Mouse (Mus musculus): Measurements from ENCODE around the gene Ipo11. TPM values are rescaled to one million over a fixed set of nuclear protein-coding genes. Genes with fewer than 3 reads are reported as not detected.

The Ipo11 gene
- total and polyA plus RNA-seq, 3 experiments, result 41.2 to 91.5 (median 52.4) TPM

- no peaks in the 10 kb centered on the region for H3K27me3 ChIP-seq (replicated peaks)
- dilution Hi-C loops (cut with MboI; ENCODE audit: extremely low pct_ligation_motif_present, extremely low pct_unique_long_range_greater_than_20kb, low sequenced_read_pairs) (no loop called here), in situ Hi-C loops (cut with MboI; ENCODE audit: low pct_ligation_motif_present, low pct_unique_long_range_greater_than_20kb, low sequenced_read_pairs) (no loop called here)
- H3K9me3 ChIP-seq (replicated peaks; ENCODE audit: low read length), result no peaks in the 10 kb centered on the region
- no peak overlapping the region for H3K9ac ChIP-seq (ENCODE audit: insufficient read depth, low read depth)
- no peaks in the 10 kb centered on the region for H3K79me2 ChIP-seq (replicated peaks; ENCODE audit: control insufficient read depth, extremely low read depth, insufficient read depth, poor library complexity, severe bottlenecking)
- H3K4me3 ChIP-seq (replicated peaks in 1 of 3; ENCODE audit: low read depth in 2 of 3, low read length in 2 of 3, poor library complexity in 1 of 3), result no peak overlapping the region
- no peak overlapping the region for H3K27ac ChIP-seq (ENCODE audit: insufficient read depth, low read depth)
- no peak overlapping the region for H3K4me2 ChIP-seq (ENCODE audit: insufficient read depth, low read depth, poor library complexity, severe bottlenecking)
- peaks cover 0 to 42% of the 10 kb centered on the region in 2 experiments for H3K36me3 ChIP-seq (replicated peaks in 1 of 2; ENCODE audit: control insufficient read depth in 1 of 2, insufficient read depth in 1 of 2, low read length in 1 of 2)
- no peak for TF ChIP-seq ZC3H11A (IDR thresholded peaks at IDR 0.05; ENCODE audit: low read depth, low read length)
- no peak for TF ChIP-seq MAZ (IDR thresholded peaks at IDR 0.05; ENCODE audit: low read depth, low read length)
- TF ChIP-seq CHD2 (IDR thresholded peaks at IDR 0.05; ENCODE audit: low read length), result no peak
- no peak for DNase-seq (ENCODE audit: extremely low read depth)
- H3K4me1 ChIP-seq (ENCODE audit: control insufficient read depth in 1 of 2, insufficient read depth in 2 of 2), result peaks cover 0 to 3% of the 10 kb centered on the region in 2 experiments; a peak in 1 of 4 replicates
Observed at GRCm38 (mm10) chr13:106838778-106839177, 98.0 kb downstream of the Ipo11 start.

GRCm38 (mm10) chr13:106836527-106836879 is 100.3 kb downstream of the Ipo11 start:
- no peak overlapping the region for H3K27ac ChIP-seq (ENCODE audit: insufficient read depth, low read depth)
- in situ Hi-C loops (cut with MboI; ENCODE audit: low pct_ligation_motif_present, low pct_unique_long_range_greater_than_20kb, low sequenced_read_pairs) (no loop called here), dilution Hi-C loops (cut with MboI; ENCODE audit: extremely low pct_ligation_motif_present, extremely low pct_unique_long_range_greater_than_20kb, low sequenced_read_pairs) (no loop called here)
- no peak for TF ChIP-seq RAD21 (IDR thresholded peaks at IDR 0.05; ENCODE audit: low read depth, low read length)
- TF ChIP-seq CHD2 (IDR thresholded peaks at IDR 0.05; ENCODE audit: low read length), result no peak
- no peak for TF ChIP-seq EP300 (IDR thresholded peaks at IDR 0.05; ENCODE audit: low read length)
- TF ChIP-seq ZC3H11A (IDR thresholded peaks at IDR 0.05; ENCODE audit: low read depth, low read length), result no peak
- TF ChIP-seq PAX5 (IDR thresholded peaks at IDR 0.05; ENCODE audit: low read length), result no peak
- no peak for TF ChIP-seq MYC (IDR thresholded peaks at IDR 0.05; ENCODE audit: low read depth, low read length)
- no peak for TF ChIP-seq MAX (IDR thresholded peaks at IDR 0.05; ENCODE audit: low read length)
- no peak for TF ChIP-seq TBP (conservative IDR thresholded peaks at IDR 0.05; ENCODE audit: low read depth, low read length)
- TF ChIP-seq JUND (conservative IDR thresholded peaks at IDR 0.05; ENCODE audit: low read depth, low read length), result no peak
- TF ChIP-seq MEF2A (IDR thresholded peaks at IDR 0.05; ENCODE audit: borderline replicate concordance, low read depth, low read length), result no peak
- TF ChIP-seq KAT2A (IDR thresholded peaks at IDR 0.05; ENCODE audit: insufficient replicate concordance, low read length), result no peak
- no peak for TF ChIP-seq TCF12 (IDR thresholded peaks at IDR 0.05; ENCODE audit: low read depth, low read length)
- no peak for TF ChIP-seq MAFK (IDR thresholded peaks at IDR 0.05; ENCODE audit: insufficient replicate concordance, low read length)
- no peak for TF ChIP-seq SIN3A (IDR thresholded peaks at IDR 0.05; ENCODE audit: low read length)
- TF ChIP-seq ZNF384 (IDR thresholded peaks at IDR 0.05; ENCODE audit: low read depth, low read length), result no peak
- TF ChIP-seq JUN (IDR thresholded peaks at IDR 0.05; ENCODE audit: insufficient read depth, low read depth, low read length), result no peak
- H3K36me3 ChIP-seq (replicated peaks in 1 of 2; ENCODE audit: control insufficient read depth in 1 of 2, insufficient read depth in 1 of 2, low read length in 1 of 2), result peaks cover 0 to 39% of the 10 kb centered on the region in 2 experiments
- H3K4me3 ChIP-seq (replicated peaks in 1 of 3; ENCODE audit: low read depth in 2 of 3, low read length in 2 of 3, poor library complexity in 1 of 3), result no peak overlapping the region
- H3K9ac ChIP-seq (ENCODE audit: insufficient read depth, low read depth), result no peak overlapping the region
- H3K79me2 ChIP-seq (replicated peaks; ENCODE audit: control insufficient read depth, extremely low read depth, insufficient read depth, poor library complexity, severe bottlenecking), result no peaks in the 10 kb centered on the region
- no peaks in the 10 kb centered on the region for H3K27me3 ChIP-seq (replicated peaks)
- no peaks in the 10 kb centered on the region for H3K9me3 ChIP-seq (replicated peaks; ENCODE audit: low read length)
- H3K4me1 ChIP-seq (ENCODE audit: control insufficient read depth in 1 of 2, insufficient read depth in 2 of 2), result peaks cover 0 to 3% of the 10 kb centered on the region in 2 experiments; a peak in 1 of 4 replicates
- DNase-seq (ENCODE audit: extremely low read depth), result no peak
- no peak overlapping the region for H3K4me2 ChIP-seq (ENCODE audit: insufficient read depth, low read depth, poor library complexity, severe bottlenecking)
